Mouse (Mus musculus): Measurements from ENCODE around the gene Olfr196. TPM values are rescaled to one million over a fixed set of nuclear protein-coding genes. Genes with fewer than 3 reads are reported as not detected.

Gene Olfr196
- total and polyA plus RNA-seq, 2 experiments from 2014 or later: not detected

- Histone ChIP-seq H3K36me3 (ENCODE audit: insufficient read depth) (no peaks in the 10 kb centered on the region), H3K4me1 (ENCODE audit: insufficient read depth) (no peaks in the 10 kb centered on the region), H3K9me3 (ENCODE audit: low read length) (no peaks in the 10 kb centered on the region), H3K27me3 (ENCODE audit: insufficient read depth, low read length) (no peaks in the 10 kb centered on the region), H3K27ac (ENCODE audit: low read depth, low read length) (no peak within 1 kb of the TSS), H3K9ac (no peak within 1 kb of the TSS), H3K4me2 (ENCODE audit: low read depth) (no peak within 1 kb of the TSS), H3K4me3 (ENCODE audit: low read depth, low read length) (no peak within 1 kb of the TSS)
- DNase-seq (no peak), ATAC-seq (no peak)
- no peak for TF ChIP-seq CTCF (IDR thresholded peaks at IDR 0.05; ENCODE audit: low read depth)
Measured at GRCm38 (mm10) chr16:59120969-59121368, 49.3 kb downstream of the Olfr196 start, which contains the start of gene Olfr194. Gene Olfr194, minus strand, starts transcription at chr16:59121069.

Other genes with a start within 250 kb of the Olfr196 start
- gene Olfr181, start 241.7 kb downstream of the Olfr196 start, total RNA-seq (2014; rRNA removed): not detected in 2 replicates
- not detected in 2 replicates for gene Olfr181, start 241.7 kb downstream of the Olfr196 start, polyA plus RNA-seq (2015; fragmentation: Nextera tagmentation; extraction: Ambion mirVana)
- gene Olfr180, start 241.1 kb downstream of the Olfr196 start, total RNA-seq (2014; rRNA removed): not detected in 2 replicates
- gene Olfr180, start 241.1 kb downstream of the Olfr196 start, polyA plus RNA-seq (2015; fragmentation: Nextera tagmentation; extraction: Ambion mirVana): not detected in 2 replicates
- not detected in 2 replicates for gene Olfr183, start 175.1 kb downstream of the Olfr196 start, total RNA-seq (2014; rRNA removed)
- gene Olfr183, start 175.1 kb downstream of the Olfr196 start, polyA plus RNA-seq (2015; fragmentation: Nextera tagmentation; extraction: Ambion mirVana): not detected in 2 replicates
- gene Olfr186, start 140.2 kb downstream of the Olfr196 start, total RNA-seq (2014; rRNA removed): not detected in 2 replicates
- gene Olfr186, start 140.2 kb downstream of the Olfr196 start, polyA plus RNA-seq (2015; fragmentation: Nextera tagmentation; extraction: Ambion mirVana): not detected in 2 replicates
- gene Olfr187, start 130.7 kb downstream of the Olfr196 start, total RNA-seq (2014; rRNA removed): not detected in 2 replicates
- gene Olfr187, start 130.7 kb downstream of the Olfr196 start, polyA plus RNA-seq (2015; fragmentation: Nextera tagmentation; extraction: Ambion mirVana): not detected in 2 replicates
- gene Olfr190, start 92.4 kb downstream of the Olfr196 start, total RNA-seq (2014; rRNA removed): not detected in 2 replicates
- gene Olfr190, start 92.4 kb downstream of the Olfr196 start, polyA plus RNA-seq (2015; fragmentation: Nextera tagmentation; extraction: Ambion mirVana): not detected in 2 replicates
- not detected in 2 replicates for gene Olfr191, start 80.6 kb downstream of the Olfr196 start, total RNA-seq (2014; rRNA removed)
- not detected in 2 replicates for gene Olfr191, start 80.6 kb downstream of the Olfr196 start, polyA plus RNA-seq (2015; fragmentation: Nextera tagmentation; extraction: Ambion mirVana)
- gene Olfr193, start 58.6 kb downstream of the Olfr196 start, total RNA-seq (2014; rRNA removed): not detected in 2 replicates
- gene Olfr193, start 58.6 kb downstream of the Olfr196 start, polyA plus RNA-seq (2015; fragmentation: Nextera tagmentation; extraction: Ambion mirVana): not detected in 2 replicates
- not detected in 2 replicates for gene Olfr194, start 49.4 kb downstream of the Olfr196 start, total RNA-seq (2014; rRNA removed)
- gene Olfr194, start 49.4 kb downstream of the Olfr196 start, polyA plus RNA-seq (2015; fragmentation: Nextera tagmentation; extraction: Ambion mirVana): not detected in 2 replicates
- gene Olfr195, start 23.4 kb downstream of the Olfr196 start, total RNA-seq (2014; rRNA removed): not detected in 2 replicates
- not detected in 2 replicates for gene Olfr195, start 23.4 kb downstream of the Olfr196 start, polyA plus RNA-seq (2015; fragmentation: Nextera tagmentation; extraction: Ambion mirVana)
- gene Olfr198, start 33.1 kb upstream of the Olfr196 start, total RNA-seq (2014; rRNA removed): not detected in 2 replicates
- gene Olfr198, start 33.1 kb upstream of the Olfr196 start, polyA plus RNA-seq (2015; fragmentation: Nextera tagmentation; extraction: Ambion mirVana): not detected in 2 replicates
- not detected in 2 replicates for gene Olfr199, start 49.3 kb upstream of the Olfr196 start, total RNA-seq (2014; rRNA removed)
- gene Olfr199, start 49.3 kb upstream of the Olfr196 start, polyA plus RNA-seq (2015; fragmentation: Nextera tagmentation; extraction: Ambion mirVana): not detected in 2 replicates
- gene Olfr201, start 102.2 kb upstream of the Olfr196 start, total RNA-seq (2014; rRNA removed): not detected in 2 replicates
- gene Olfr201, start 102.2 kb upstream of the Olfr196 start, polyA plus RNA-seq (2015; fragmentation: Nextera tagmentation; extraction: Ambion mirVana): not detected in 2 replicates
- gene Olfr202, start 116.3 kb upstream of the Olfr196 start, total RNA-seq (2014; rRNA removed): not detected in 2 replicates
- not detected in 2 replicates for gene Olfr202, start 116.3 kb upstream of the Olfr196 start, polyA plus RNA-seq (2015; fragmentation: Nextera tagmentation; extraction: Ambion mirVana)
- gene Olfr203, start 128.4 kb upstream of the Olfr196 start, total RNA-seq (2014; rRNA removed): not detected in 2 replicates
- gene Olfr203, start 128.4 kb upstream of the Olfr196 start, polyA plus RNA-seq (2015; fragmentation: Nextera tagmentation; extraction: Ambion mirVana): not detected in 2 replicates
- not detected in 2 replicates for gene Olfr204, start 147.8 kb upstream of the Olfr196 start, total RNA-seq (2014; rRNA removed)
- not detected in 2 replicates for gene Olfr204, start 147.8 kb upstream of the Olfr196 start, polyA plus RNA-seq (2015; fragmentation: Nextera tagmentation; extraction: Ambion mirVana)
- gene Olfr205, start 160.7 kb upstream of the Olfr196 start, total RNA-seq (2014; rRNA removed): not detected in 2 replicates
- gene Olfr205, start 160.7 kb upstream of the Olfr196 start, polyA plus RNA-seq (2015; fragmentation: Nextera tagmentation; extraction: Ambion mirVana): not detected in 2 replicates
- gene Olfr206, start 178.8 kb upstream of the Olfr196 start, total RNA-seq (2014; rRNA removed): not detected in 2 replicates
- gene Olfr206, start 178.8 kb upstream of the Olfr196 start, polyA plus RNA-seq (2015; fragmentation: Nextera tagmentation; extraction: Ambion mirVana): not detected in 2 replicates
- not detected in 2 replicates for gene Olfr209, start 193.5 kb upstream of the Olfr196 start, total RNA-seq (2014; rRNA removed)
- gene Olfr209, start 193.5 kb upstream of the Olfr196 start, polyA plus RNA-seq (2015; fragmentation: Nextera tagmentation; extraction: Ambion mirVana): not detected in 2 replicates
- not detected in 2 replicates for gene Gabrr3, start 236.9 kb upstream of the Olfr196 start, total RNA-seq (2014; rRNA removed)
- 0.04 TPM in 1 of 2 replicates, not detected in the other for gene Gabrr3, start 236.9 kb upstream of the Olfr196 start, polyA plus RNA-seq (2015; fragmentation: Nextera tagmentation; extraction: Ambion mirVana)